Mouse (Mus musculus) MEL (cell line): ENCODE measurements at regions not wholly inside any gene's neighbourhood (a gene's known extent, or its start where the extent isn't known, plus 50 kb on each side); places are given as distances from the start of the nearest gene placed in this dataset.

Experiments used
- CHD2 ChIP-seq: IDR thresholded peaks from 2 replicates; pipeline ENCODE4 v1.6.1; 2011; ENCODE audit warnings: low read length, improper control_type of control experiment
- CTCF ChIP-seq, 3 experiments: IDR thresholded peaks in 2 of 3; conservative IDR thresholded peaks in 1 of 3; 2 replicates each; pipeline ENCODE4 v1.5.1; 2011 to 2012; ENCODE audit warnings: low read length in 3 of 3, low read depth in 2 of 3, mild to moderate bottlenecking in 2 of 3, improper control_type of control experiment in 1 of 3, inconsistent platforms in 1 of 3, mixed read lengths in 1 of 3, moderate library complexity in 1 of 3; ENCODE audit not compliant: control insufficient read depth in 1 of 3, insufficient read depth in 1 of 3, poor library complexity in 1 of 3, severe bottlenecking in 1 of 3
- ETS1 ChIP-seq: IDR thresholded peaks from 2 replicates; pipeline ENCODE4 v1.6.1; 2012; ENCODE audit warnings: low read depth, mild to moderate bottlenecking, inconsistent platforms, low read length, improper control_type of control experiment, moderate library complexity
- GATA1 ChIP-seq: IDR thresholded peaks from 2 replicates; pipeline ENCODE4 v1.6.1; 2011; ENCODE audit warnings: low read depth, low read length, improper control_type of control experiment
- JUND ChIP-seq: IDR thresholded peaks from 2 replicates; pipeline ENCODE4 v1.6.1; 2011; ENCODE audit warnings: low read depth, mild to moderate bottlenecking, improper control_type of control experiment, low read length
- KAT2A ChIP-seq: conservative IDR thresholded peaks from 2 replicates; pipeline ENCODE4 v1.6.1; 2012; ENCODE audit warnings: low read depth, low read length, improper control_type of control experiment, inconsistent platforms
- MYB ChIP-seq: IDR thresholded peaks from 2 replicates; pipeline ENCODE4 v1.6.1; 2011; ENCODE audit warnings: mild to moderate bottlenecking, low read depth, low read length, improper control_type of control experiment
- POLR2A ChIP-seq, 2 experiments: IDR thresholded peaks; 2 replicates each; pipeline ENCODE4 v1.6.1; 2011 to 2012; ENCODE audit warnings: low read length in 2 of 2, mild to moderate bottlenecking in 2 of 2, control low read depth in 1 of 2, improper control_type of control experiment in 1 of 2, low read depth in 1 of 2, moderate library complexity in 1 of 2; ENCODE audit not compliant: control insufficient read depth in 1 of 2, insufficient read depth in 1 of 2, poor library complexity in 1 of 2
- POLR2AphosphoS5 ChIP-seq: IDR thresholded peaks from 2 replicates; pipeline ENCODE4 v1.6.1; 2012; ENCODE audit warnings: low read depth, borderline replicate concordance, mild to moderate bottlenecking, inconsistent platforms, low read length, moderate library complexity, mixed read lengths
- RAD21 ChIP-seq: IDR thresholded peaks from 2 replicates; pipeline ENCODE4 v1.6.1; 2011; ENCODE audit warnings: mild to moderate bottlenecking, low read depth, low read length, improper control_type of control experiment
- SIN3A ChIP-seq: IDR thresholded peaks from 2 replicates; pipeline ENCODE4 v1.6.1; 2012; ENCODE audit warnings: low read length, improper control_type of control experiment, inconsistent platforms
- ZC3H11A ChIP-seq: IDR thresholded peaks from 2 replicates; pipeline ENCODE4 v1.6.1; 2012; ENCODE audit warnings: low read depth, mild to moderate bottlenecking, inconsistent platforms, low read length, improper control_type of control experiment
- ZNF384 ChIP-seq: IDR thresholded peaks from 2 replicates; pipeline ENCODE4 v1.6.1; 2012; ENCODE audit warnings: low read depth, mild to moderate bottlenecking, inconsistent platforms, low read length, improper control_type of control experiment

GRCm38 (mm10) chr1:156997033-156997432 lies 57.6 kb upstream of the Ralgps2 start:
- no peak for TF ChIP-seq POLR2AphosphoS5
- no peak for TF ChIP-seq CTCF (IDR thresholded peaks at IDR 0.05 in 2 of 3, conservative IDR thresholded peaks at IDR 0.05 in 1 of 3; ENCODE audit: control insufficient read depth in 1 of 3, insufficient read depth in 1 of 3, low read depth in 2 of 3, low read length in 3 of 3, poor library complexity in 1 of 3, severe bottlenecking in 1 of 3)
- TF ChIP-seq JUND = no peak
- no peak for TF ChIP-seq MYB
- TF ChIP-seq POLR2A (IDR thresholded peaks at IDR 0.05; ENCODE audit: control insufficient read depth in 1 of 2, insufficient read depth in 1 of 2, low read depth in 1 of 2, low read length in 2 of 2, poor library complexity in 1 of 2) = no peak
- no peak for TF ChIP-seq ZC3H11A
- TF ChIP-seq GATA1 = no peak
- no peak for TF ChIP-seq ETS1
- no peak for TF ChIP-seq KAT2A
- no peak for TF ChIP-seq SIN3A
- TF ChIP-seq RAD21 = no peak
- TF ChIP-seq ZNF384 = no peak
- TF ChIP-seq CHD2 = no peak
